Mouse (Mus musculus): ENCODE measurements around the gene Hdac9. TPM values are rescaled to one million over a fixed set of nuclear protein-coding genes. Genes with fewer than 3 reads are reported as not detected.

Gene Hdac9
- polyA plus RNA-seq, 1 experiment, result 0.63 TPM

GRCm38 (mm10) chr12:34637238-34638124, 279.4 kb downstream of the Hdac9 start:
- Histone ChIP-seq H3K27ac (replicated peaks; ENCODE audit: low read depth, low read length) (no peak overlapping the region), H3K4me1 (ENCODE audit: control insufficient read depth, insufficient read depth, insufficient read length, low read length) (no peaks in the 10 kb centered on the region), H3K4me3 (ENCODE audit: insufficient read depth, low read depth, low read length) (no peak overlapping the region)

GRCm38 (mm10) chr12:34619101-34619500, 297.8 kb downstream of the Hdac9 start:
- Histone ChIP-seq H3K4me1 (ENCODE audit: control insufficient read depth, insufficient read depth, insufficient read length, low read length) (no peaks in the 10 kb centered on the region), H3K4me3 (ENCODE audit: insufficient read depth, low read depth, low read length) (no peak overlapping the region), H3K27ac (replicated peaks; ENCODE audit: low read depth, low read length) (no peak overlapping the region)

- Histone ChIP-seq H3K4me1 (ENCODE audit: control insufficient read depth, insufficient read depth, insufficient read length, low read length) (no peaks in the 10 kb centered on the region), H3K4me3 (ENCODE audit: insufficient read depth, low read depth, low read length) (no peak overlapping the region), H3K27ac (replicated peaks; ENCODE audit: low read depth, low read length) (no peak overlapping the region)
These were observed 298.6 kb downstream of the Hdac9 start for GRCm38 (mm10) chr12:34618321-34618720.

GRCm38 (mm10) chr12:34617836-34618235, 299.1 kb downstream of the Hdac9 start:
- Histone ChIP-seq H3K4me1 (ENCODE audit: control insufficient read depth, insufficient read depth, insufficient read length, low read length) (no peaks in the 10 kb centered on the region), H3K27ac (replicated peaks; ENCODE audit: low read depth, low read length) (no peak overlapping the region), H3K4me3 (ENCODE audit: insufficient read depth, low read depth, low read length) (no peak overlapping the region)

GRCm38 (mm10) chr12:34614796-34615195, 302.1 kb downstream of the Hdac9 start:
- Histone ChIP-seq H3K4me1 (ENCODE audit: control insufficient read depth, insufficient read depth, insufficient read length, low read length) (no peaks in the 10 kb centered on the region), H3K27ac (replicated peaks; ENCODE audit: low read depth, low read length) (no peak overlapping the region), H3K4me3 (ENCODE audit: insufficient read depth, low read depth, low read length) (no peak overlapping the region)

GRCm38 (mm10) chr12:34612511-34612910, 304.4 kb downstream of the Hdac9 start:
- H3K4me1 ChIP-seq (ENCODE audit: control insufficient read depth, insufficient read depth, insufficient read length, low read length), result no peaks in the 10 kb centered on the region
- H3K27ac ChIP-seq (replicated peaks; ENCODE audit: low read depth, low read length), result no peak overlapping the region

GRCm38 (mm10) chr12:34604521-34604920, 312.4 kb downstream of the Hdac9 start:
- H3K4me3 ChIP-seq (ENCODE audit: insufficient read depth, low read depth, low read length), result no peak overlapping the region
- H3K4me1 ChIP-seq (ENCODE audit: control insufficient read depth, insufficient read depth, insufficient read length, low read length), result no peaks in the 10 kb centered on the region
- H3K27ac ChIP-seq (replicated peaks; ENCODE audit: low read depth, low read length), result no peak overlapping the region

More at GRCm38 (mm10) chr12:34612511-34612910, 304.4 kb downstream of the Hdac9 start:
- no peak overlapping the region for H3K4me3 ChIP-seq (ENCODE audit: insufficient read depth, low read depth, low read length)

- H3K27ac ChIP-seq (replicated peaks; ENCODE audit: low read depth, low read length), result no peak overlapping the region
- H3K4me3 ChIP-seq (ENCODE audit: insufficient read depth, low read depth, low read length), result no peak overlapping the region
These were observed 322.6 kb downstream of the Hdac9 start for GRCm38 (mm10) chr12:34594167-34594793.

GRCm38 (mm10) chr12:34587171-34587570, 329.7 kb downstream of the Hdac9 start:
- Histone ChIP-seq H3K4me1 (ENCODE audit: control insufficient read depth, insufficient read depth, insufficient read length, low read length) (no peaks in the 10 kb centered on the region), H3K27ac (replicated peaks; ENCODE audit: low read depth, low read length) (no peak overlapping the region), H3K4me3 (ENCODE audit: insufficient read depth, low read depth, low read length) (no peak overlapping the region)

More at GRCm38 (mm10) chr12:34594167-34594793, 322.6 kb downstream of the Hdac9 start:
- H3K4me1 ChIP-seq (ENCODE audit: control insufficient read depth, insufficient read depth, insufficient read length, low read length), result no peaks in the 10 kb centered on the region

- H3K4me3 ChIP-seq (ENCODE audit: insufficient read depth, low read depth, low read length), result no peak overlapping the region
- H3K4me1 ChIP-seq (ENCODE audit: control insufficient read depth, insufficient read depth, insufficient read length, low read length), result no peaks in the 10 kb centered on the region
- no peak overlapping the region for H3K27ac ChIP-seq (replicated peaks; ENCODE audit: low read depth, low read length)
These were observed 334.4 kb downstream of the Hdac9 start for GRCm38 (mm10) chr12:34582522-34582921.

GRCm38 (mm10) chr12:34579220-34579619, 337.7 kb downstream of the Hdac9 start:
- H3K4me3 ChIP-seq (ENCODE audit: insufficient read depth, low read depth, low read length), result no peak overlapping the region
- no peaks in the 10 kb centered on the region for H3K4me1 ChIP-seq (ENCODE audit: control insufficient read depth, insufficient read depth, insufficient read length, low read length)
- H3K27ac ChIP-seq (replicated peaks; ENCODE audit: low read depth, low read length), result no peak overlapping the region

GRCm38 (mm10) chr12:34571069-34571468, 345.8 kb downstream of the Hdac9 start:
- H3K4me1 ChIP-seq (ENCODE audit: control insufficient read depth, insufficient read depth, insufficient read length, low read length), result no peaks in the 10 kb centered on the region
- H3K4me3 ChIP-seq (ENCODE audit: insufficient read depth, low read depth, low read length), result no peak overlapping the region
- H3K27ac ChIP-seq (replicated peaks; ENCODE audit: low read depth, low read length), result no peak overlapping the region

- Histone ChIP-seq H3K27ac (replicated peaks; ENCODE audit: low read depth, low read length) (no peak overlapping the region), H3K4me1 (ENCODE audit: control insufficient read depth, insufficient read depth, insufficient read length, low read length) (no peaks in the 10 kb centered on the region)
These were observed 347.4 kb downstream of the Hdac9 start for GRCm38 (mm10) chr12:34569472-34569871.

GRCm38 (mm10) chr12:34569052-34569451, 347.8 kb downstream of the Hdac9 start:
- no peak overlapping the region for H3K27ac ChIP-seq (replicated peaks; ENCODE audit: low read depth, low read length)
- H3K4me1 ChIP-seq (ENCODE audit: control insufficient read depth, insufficient read depth, insufficient read length, low read length), result no peaks in the 10 kb centered on the region

More at GRCm38 (mm10) chr12:34569472-34569871, 347.4 kb downstream of the Hdac9 start:
- no peak overlapping the region for H3K4me3 ChIP-seq (ENCODE audit: insufficient read depth, low read depth, low read length)

GRCm38 (mm10) chr12:34562331-34562730, 354.6 kb downstream of the Hdac9 start:
- no peak overlapping the region for H3K4me3 ChIP-seq (ENCODE audit: insufficient read depth, low read depth, low read length)
- no peaks in the 10 kb centered on the region for H3K4me1 ChIP-seq (ENCODE audit: control insufficient read depth, insufficient read depth, insufficient read length, low read length)
- no peak overlapping the region for H3K27ac ChIP-seq (replicated peaks; ENCODE audit: low read depth, low read length)

More at GRCm38 (mm10) chr12:34569052-34569451, 347.8 kb downstream of the Hdac9 start:
- H3K4me3 ChIP-seq (ENCODE audit: insufficient read depth, low read depth, low read length), result no peak overlapping the region
